In genomic region chr14:24009978-24010377, GRCm38 (mm10) we compare ENCODE assay signal across 15 mouse cellular contexts. TPM values are rescaled to one million over a fixed set of nuclear protein-coding genes. Genes with fewer than 3 reads are reported as not detected.
"Had no signal": no experiment of that assay in that cellular context is flagged by ENCODE, and none has a peak within 500 bp of the region (broad histone marks: within the 10 kb centered on the region; RNA-seq: fewer than 3 reads in every experiment).

No protein-coding gene starts in this region.

- H3K9me3 ChIP-seq: limb, embryonic 15.5 days; liver, embryonic 12.5 days; megakaryocyte, embryonic 14.5 days; midbrain, embryonic 12.5 days; neural tube, embryonic 12.5 days had no signal

- ATAC-seq: intestine, embryonic 16.5 days; liver, embryonic 12.5 days had no signal

- H3K4me1 ChIP-seq: liver, embryonic 12.5 days; megakaryocyte, embryonic 14.5 days had no signal

- H3K4me2 ChIP-seq: limb, embryonic 15.5 days; liver, embryonic 12.5 days; lung, embryonic 14.5 days; midbrain, embryonic 12.5 days; neural tube, embryonic 12.5 days had no signal

- H3K4me3 ChIP-seq: limb, embryonic 15.5 days; liver, embryonic 12.5 days; megakaryocyte, embryonic 14.5 days; midbrain, embryonic 12.5 days; neural tube, embryonic 12.5 days had no signal

- H3K36me3 ChIP-seq: limb, embryonic 15.5 days; liver, embryonic 12.5 days; midbrain, embryonic 12.5 days; neural tube, embryonic 12.5 days had no signal

- H3K27ac ChIP-seq: limb, embryonic 15.5 days; liver, embryonic 12.5 days; macrophage; midbrain, embryonic 12.5 days; neural tube, embryonic 12.5 days had no signal

- DNase-seq: kidney, adult 8-10 months; kidney, postnatal 36 days; lung, embryonic 14.5 days; lung, postnatal 10 days; thymus, adult 2 months; thymus, postnatal 25 days had no signal

- H3K9ac ChIP-seq: limb, embryonic 15.5 days; liver, embryonic 12.5 days; lung, embryonic 14.5 days; midbrain, embryonic 12.5 days; neural tube, embryonic 12.5 days had no signal

RNA-seq across cellular contexts. Expression of gene Kcnma1, which starts 4.3 kb away (rescaled TPM):
- total RNA-seq: monocyte, adult 5-6 weeks; neutrophil, adult 5-6 weeks had no signal
- polyA plus RNA-seq: liver, embryonic 12.5 days; macrophage had no signal
